Mouse (Mus musculus) embryonic facial prominence, embryonic 12.5 days (tissue): ENCODE measurements around the gene Slc41a2. TPM values are rescaled to one million over a fixed set of nuclear protein-coding genes. Genes with fewer than 3 reads are reported as not detected.

Source experiments
- ATAC-seq: fragments of 200-750 bp; cut with Nextera tagmentation; 2 replicates; pipeline ENCODE4 v1.8.0; 2017; ENCODE audit not compliant: insufficient number of reproducible peaks, insufficient read depth, low FRiP score, low TSS enrichment
- H3K27ac ChIP-seq: fragments of 300-500 bp; sonication (generic); 2 replicates; pipeline ENCODE4 v1.5.1; 2016; ENCODE audit warnings: mild to moderate bottlenecking
- H3K27me3 ChIP-seq: fragments of 300-500 bp; sonication (generic); 2 replicates; pipeline ENCODE4 v1.6.1; 2016; ENCODE audit warnings: mild to moderate bottlenecking, moderate library complexity
- H3K36me3 ChIP-seq: fragments of 300-500 bp; sonication (generic); 2 replicates; pipeline ENCODE4 v1.6.1; 2016; ENCODE audit warnings: mild to moderate bottlenecking
- H3K4me1 ChIP-seq: fragments of 300-500 bp; sonication (generic); 2 replicates; pipeline ENCODE4 v1.6.1; 2016
- H3K4me2 ChIP-seq: fragments of 300-500 bp; sonication (generic); replicated peaks from 2 replicates; pipeline ENCODE4 v1.6.1; 2016; ENCODE audit warnings: mild to moderate bottlenecking, moderate library complexity
- H3K4me3 ChIP-seq: fragments of 300-500 bp; sonication (generic); 2 replicates; pipeline ENCODE4 v1.5.1; 2016; ENCODE audit warnings: mild to moderate bottlenecking
- H3K9ac ChIP-seq: fragments of 300-500 bp; sonication (generic); 2 replicates; pipeline ENCODE4 v1.6.1; 2016; ENCODE audit warnings: mild to moderate bottlenecking, moderate library complexity
- H3K9me3 ChIP-seq: fragments of 300-500 bp; sonication (generic); 2 replicates; pipeline ENCODE4 v1.6.1; 2016; ENCODE audit warnings: mild to moderate bottlenecking, moderate library complexity
- WGBS: fragments of 180-500 bp; shearing (Covaris S2); methylation state at CpG from one replicate; pipeline ENCODE4 v1.1.7; 2016; 5-methylcytosine and 5-hydroxymethylcytosine counted together
- polyA plus RNA-seq: library from polyadenylated mRNA; unstranded; fragments of >200 nt; fragmentation: Nextera tagmentation; extraction: Ambion mirVana; gene quantifications from 2 replicates; pipeline ENCODE4 v1.2.1, GENCODE M21; 2016

The Slc41a2 gene
- polyA plus RNA-seq, 1 experiment from 2014 or later, result 1.3 TPM

DNA sequence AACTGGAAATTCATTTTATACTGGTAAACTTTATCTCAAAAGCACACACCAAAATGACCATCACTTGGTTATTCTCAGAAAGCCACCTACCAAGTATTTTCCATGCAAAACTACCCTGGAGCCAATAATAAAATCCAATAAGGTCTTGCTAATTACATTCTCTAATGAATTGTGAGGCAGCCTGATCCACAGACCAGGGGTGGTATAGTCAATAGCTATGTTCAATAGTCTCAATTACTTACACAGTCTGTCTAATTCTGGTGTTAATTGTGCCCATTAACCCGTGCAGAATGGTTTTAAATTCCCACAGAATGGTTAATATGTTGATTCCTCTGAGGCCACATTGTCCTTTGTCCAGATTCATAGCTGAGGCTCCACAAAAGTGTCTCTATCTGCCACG, 118.9 kb downstream of the Slc41a2 start:
- Histone ChIP-seq H3K27ac (no peak overlapping the region), H3K4me3 (no peak overlapping the region), H3K4me1 (peaks cover 9% of the 10 kb centered on the region), H3K9ac (no peak overlapping the region), H3K27me3 (no peaks in the 10 kb centered on the region), H3K36me3 (no peaks in the 10 kb centered on the region), H3K4me2 (no peak overlapping the region), H3K9me3 (no peaks in the 10 kb centered on the region)
- ATAC-seq, result no peak
- 57% methylated on average over 2 of the region's 2 CpGs for WGBS

DNA sequence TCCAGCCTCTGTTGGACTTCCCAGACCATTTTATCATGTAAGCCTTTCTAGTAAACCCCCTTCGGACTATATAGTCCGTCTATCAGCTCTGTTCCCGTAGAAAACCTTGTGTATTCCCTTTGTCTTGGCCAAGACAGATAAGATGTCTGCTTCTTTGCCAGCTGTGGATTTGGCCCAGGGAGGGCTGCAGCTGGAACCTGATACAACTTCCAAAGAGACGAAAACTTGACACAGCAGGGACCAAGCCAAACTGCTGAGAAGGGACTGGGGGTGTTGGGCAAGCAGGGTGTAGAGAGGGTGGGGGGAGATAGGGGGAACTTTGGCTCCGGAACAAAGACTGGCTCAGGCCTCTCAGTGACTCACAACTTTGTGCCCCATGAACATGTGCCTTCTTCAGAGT, 120.4 kb downstream of the Slc41a2 start:
- Histone ChIP-seq H3K27me3 (no peaks in the 10 kb centered on the region), H3K4me1 (peaks cover 10% of the 10 kb centered on the region), H3K9ac (no peak overlapping the region), H3K4me3 (no peak overlapping the region), H3K9me3 (no peaks in the 10 kb centered on the region), H3K27ac (no peak overlapping the region), H3K4me2 (no peak overlapping the region), H3K36me3 (no peaks in the 10 kb centered on the region)
- WGBS, result 55% methylated on average over 5 of the region's 5 CpGs
- no peak for ATAC-seq

DNA sequence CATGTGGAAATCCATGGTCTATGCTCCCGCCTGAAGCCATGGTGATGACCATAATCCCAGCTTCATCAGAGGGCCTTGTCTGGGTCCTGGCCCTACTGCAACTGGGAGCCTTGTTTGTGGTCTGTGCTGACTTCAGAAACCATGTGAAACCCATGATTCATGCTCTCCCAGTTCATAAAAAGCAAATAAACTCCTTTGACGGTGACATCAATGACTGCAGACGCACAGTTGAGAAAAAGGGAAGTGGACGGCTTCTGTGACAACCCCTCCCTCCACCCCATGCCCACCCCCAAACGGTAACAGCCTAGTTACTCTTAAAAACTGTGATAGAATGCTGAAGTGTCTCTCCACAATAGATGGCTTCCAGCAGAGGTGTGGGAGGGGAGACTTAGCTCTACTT, 122.1 kb downstream of the Slc41a2 start:
- Histone ChIP-seq H3K4me3 (no peak overlapping the region), H3K4me1 (peaks cover 13% of the 10 kb centered on the region), H3K4me2 (no peak overlapping the region), H3K36me3 (no peaks in the 10 kb centered on the region), H3K9ac (no peak overlapping the region), H3K27me3 (no peaks in the 10 kb centered on the region), H3K27ac (no peak overlapping the region), H3K9me3 (no peaks in the 10 kb centered on the region)
- 77% methylated on average over 5 of the region's 5 CpGs for WGBS
- no peak for ATAC-seq

DNA sequence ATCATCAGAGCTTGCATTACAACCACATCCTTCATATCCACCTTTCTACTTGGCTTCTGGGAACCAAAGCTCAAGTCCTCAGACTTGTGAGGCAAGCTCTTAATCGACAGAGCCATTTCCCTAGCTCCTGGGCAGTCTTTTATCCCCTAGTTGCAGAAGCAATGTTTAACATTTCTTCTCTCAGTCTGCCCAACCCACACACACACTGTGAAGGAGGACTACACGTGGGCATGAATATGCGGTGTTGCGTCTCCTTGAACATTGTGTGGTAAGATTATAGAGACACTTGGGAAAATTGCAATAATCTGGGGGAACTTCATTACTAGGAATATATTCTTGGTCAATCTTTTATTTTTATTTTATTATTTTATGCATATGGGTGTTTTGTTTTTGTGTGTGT, 125.1 kb downstream of the Slc41a2 start:
- no peak for ATAC-seq
- H3K4me3 ChIP-seq, result no peak overlapping the region
- peaks cover 17% of the 10 kb centered on the region for H3K4me1 ChIP-seq
- no peaks in the 10 kb centered on the region for H3K27me3 ChIP-seq
- no peaks in the 10 kb centered on the region for H3K36me3 ChIP-seq
- WGBS, result 91% methylated on average over 4 of the region's 4 CpGs
- no peak overlapping the region for H3K27ac ChIP-seq
- H3K9ac ChIP-seq, result no peak overlapping the region
- H3K9me3 ChIP-seq, result no peaks in the 10 kb centered on the region
- no peak overlapping the region for H3K4me2 ChIP-seq

DNA sequence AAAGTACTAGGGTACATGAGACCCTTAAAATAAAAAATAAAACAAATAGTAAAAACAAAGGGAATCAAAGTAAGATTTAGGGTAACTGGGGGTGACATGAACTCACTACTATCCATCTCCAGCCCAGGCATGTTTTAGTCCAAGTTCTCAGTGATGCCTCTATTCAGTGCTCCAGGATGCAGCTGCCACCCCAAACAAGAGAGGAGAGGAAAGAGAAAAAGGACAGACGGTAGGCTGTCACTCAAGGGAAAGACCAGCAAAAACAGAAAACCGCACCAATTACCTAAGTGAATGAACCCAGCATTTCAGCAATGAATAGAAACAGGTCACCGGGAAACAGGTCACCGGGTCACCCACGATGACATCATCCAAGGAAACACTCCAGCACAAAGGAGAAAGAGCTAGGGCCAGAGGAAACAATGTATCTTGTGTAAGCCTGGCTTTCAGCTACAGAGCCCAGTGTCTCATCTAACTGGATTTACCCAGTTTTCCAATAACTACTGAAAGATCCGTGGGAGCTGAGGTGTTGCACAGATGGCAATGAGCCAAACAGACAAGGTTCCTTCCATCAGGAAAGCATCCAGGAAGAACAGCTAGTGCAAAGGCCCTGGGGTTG, 126.6 kb downstream of the Slc41a2 start:
- H3K9ac ChIP-seq, result no peak overlapping the region
- no peak overlapping the region for H3K4me2 ChIP-seq
- no peak overlapping the region for H3K4me3 ChIP-seq
- WGBS, result 30% methylated on average over 6 of the region's 6 CpGs
- no peaks in the 10 kb centered on the region for H3K27me3 ChIP-seq
- no peak overlapping the region for H3K27ac ChIP-seq
- no peaks in the 10 kb centered on the region for H3K36me3 ChIP-seq
- H3K9me3 ChIP-seq, result no peaks in the 10 kb centered on the region
- H3K4me1 ChIP-seq, result peaks cover 9% of the 10 kb centered on the region
- no peak for ATAC-seq

DNA sequence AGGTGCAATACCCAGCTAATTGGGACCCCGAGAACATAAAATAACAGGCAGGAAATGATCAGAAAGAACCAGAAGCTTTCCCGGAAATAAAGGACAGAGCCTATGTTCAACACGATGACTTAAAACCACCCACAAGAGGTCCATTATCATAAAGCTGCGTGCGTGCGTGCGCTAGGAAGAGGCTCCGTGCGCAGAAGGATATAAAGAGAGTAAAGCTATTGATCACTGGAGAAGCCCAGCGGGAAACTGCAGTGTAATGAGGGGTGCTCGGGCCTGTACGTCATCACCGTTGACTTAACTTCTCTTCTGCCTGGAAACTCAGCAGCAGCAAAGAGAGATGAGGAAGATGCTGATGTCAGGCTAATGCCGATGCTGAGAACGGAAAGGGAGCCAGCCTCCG, 127.6 kb downstream of the Slc41a2 start:
- no peak overlapping the region for H3K9ac ChIP-seq
- H3K4me1 ChIP-seq, result peaks cover 9% of the 10 kb centered on the region
- H3K4me3 ChIP-seq, result no peak overlapping the region
- H3K4me2 ChIP-seq, result no peak overlapping the region
- no peak for ATAC-seq
- H3K36me3 ChIP-seq, result no peaks in the 10 kb centered on the region
- 74% methylated on average over 16 of the region's 16 CpGs for WGBS
- no peak overlapping the region for H3K27ac ChIP-seq
- H3K9me3 ChIP-seq, result no peaks in the 10 kb centered on the region
- no peaks in the 10 kb centered on the region for H3K27me3 ChIP-seq

DNA sequence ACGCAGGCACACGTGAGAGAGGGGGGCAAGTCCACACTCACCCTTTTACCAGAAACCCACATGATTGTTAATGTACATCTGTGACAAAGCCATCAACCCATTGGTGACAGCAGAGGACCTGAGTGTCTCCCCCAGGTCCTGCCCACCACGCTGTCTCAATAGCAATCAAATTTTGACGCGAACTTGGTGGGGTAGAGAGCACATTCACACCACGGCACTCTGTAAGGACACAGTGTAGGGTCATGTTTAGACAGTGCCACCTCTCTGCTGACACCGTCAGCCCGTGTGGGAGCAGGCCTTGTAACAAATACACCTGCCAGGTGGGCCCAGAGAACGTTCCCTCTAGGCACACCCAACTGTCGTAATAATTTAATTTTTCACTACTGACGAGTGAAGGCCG, 128.3 kb downstream of the Slc41a2 start:
- H3K36me3 ChIP-seq, result no peaks in the 10 kb centered on the region
- H3K27me3 ChIP-seq, result no peaks in the 10 kb centered on the region
- WGBS, result 62% methylated on average over 12 of the region's 12 CpGs
- no peak overlapping the region for H3K9ac ChIP-seq
- no peak overlapping the region for H3K27ac ChIP-seq
- ATAC-seq, result 0 out of 2 replicates have a peak, but pooled peaks have one; percentile 15
- H3K4me1 ChIP-seq, result peaks cover 9% of the 10 kb centered on the region
- no peak overlapping the region for H3K4me2 ChIP-seq
- no peaks in the 10 kb centered on the region for H3K9me3 ChIP-seq
- H3K4me3 ChIP-seq, result no peak overlapping the region

DNA sequence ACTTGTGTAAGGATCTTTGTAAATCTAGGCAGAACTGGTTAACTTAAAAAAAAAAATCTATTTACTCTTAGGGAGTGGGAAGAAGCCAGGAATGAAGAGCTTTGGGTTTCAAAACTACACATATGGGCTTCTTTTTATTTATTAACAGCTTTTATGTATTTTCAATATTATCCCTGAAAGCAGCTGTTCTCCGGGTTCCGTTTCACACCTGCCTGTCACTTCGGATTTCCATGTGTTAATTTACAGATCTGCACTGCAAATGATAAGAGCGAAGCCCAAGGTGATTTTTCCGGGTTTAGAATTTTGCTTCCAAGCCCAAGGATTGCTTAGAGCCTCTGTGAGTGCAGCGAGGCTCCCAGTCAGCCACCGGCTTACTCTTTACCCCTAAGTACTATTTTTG, 129.2 kb downstream of the Slc41a2 start:
- no peak overlapping the region for H3K9ac ChIP-seq
- no peak overlapping the region for H3K4me2 ChIP-seq
- H3K4me1 ChIP-seq, result peaks cover 9% of the 10 kb centered on the region
- H3K27me3 ChIP-seq, result no peaks in the 10 kb centered on the region
- H3K9me3 ChIP-seq, result no peaks in the 10 kb centered on the region
- H3K4me3 ChIP-seq, result no peak overlapping the region
- no peaks in the 10 kb centered on the region for H3K36me3 ChIP-seq
- H3K27ac ChIP-seq, result no peak overlapping the region
- WGBS, result 86% methylated on average over 7 of the region's 7 CpGs
- ATAC-seq, result no peak

DNA sequence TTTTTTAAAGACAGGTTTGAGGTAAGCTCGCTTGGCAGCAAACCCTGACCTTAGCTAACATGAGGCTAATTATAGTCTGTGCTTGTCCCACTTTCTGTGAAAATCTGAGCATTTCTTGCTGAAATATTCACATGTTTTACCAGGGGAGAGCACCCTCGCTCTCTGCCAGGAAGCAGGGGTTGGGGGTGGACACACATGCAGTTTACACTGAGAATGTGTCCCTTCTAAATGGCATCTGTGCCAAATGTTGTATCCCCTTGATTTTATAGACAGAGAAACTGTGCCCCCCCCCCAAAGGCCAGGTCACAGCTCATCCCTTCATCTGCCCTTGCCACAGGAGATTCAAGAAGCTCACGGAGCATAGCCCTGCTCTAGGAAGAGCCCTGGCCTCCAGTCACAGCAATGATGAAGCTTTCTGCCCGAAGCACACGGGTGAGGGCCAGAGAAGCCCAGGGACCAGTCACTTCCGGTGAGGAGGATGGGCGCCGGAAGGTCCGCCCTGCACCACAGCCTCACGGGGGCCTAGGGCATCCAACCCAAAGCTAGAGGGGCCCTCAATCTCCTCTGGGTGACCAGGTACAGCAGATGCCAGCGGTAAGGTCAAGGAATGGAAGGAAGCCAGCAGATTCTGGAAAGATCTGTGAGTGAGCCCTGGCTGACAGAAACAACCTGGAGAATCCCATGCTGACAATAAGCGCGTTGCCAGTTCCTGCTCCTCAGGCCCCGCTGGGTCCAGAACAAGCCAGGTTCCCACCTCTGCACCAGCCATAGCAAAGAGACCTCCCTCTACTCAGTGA, 134.6 kb downstream of the Slc41a2 start:
- Histone ChIP-seq H3K9me3 (no peaks in the 10 kb centered on the region), H3K4me3 (no peak overlapping the region), H3K27ac (no peak overlapping the region), H3K27me3 (no peaks in the 10 kb centered on the region), H3K9ac (no peak overlapping the region), H3K4me2 (no peak overlapping the region), H3K36me3 (no peaks in the 10 kb centered on the region), H3K4me1 (no peaks in the 10 kb centered on the region)
- no peak for ATAC-seq
- WGBS, result 86% methylated on average over 14 of the region's 14 CpGs

DNA sequence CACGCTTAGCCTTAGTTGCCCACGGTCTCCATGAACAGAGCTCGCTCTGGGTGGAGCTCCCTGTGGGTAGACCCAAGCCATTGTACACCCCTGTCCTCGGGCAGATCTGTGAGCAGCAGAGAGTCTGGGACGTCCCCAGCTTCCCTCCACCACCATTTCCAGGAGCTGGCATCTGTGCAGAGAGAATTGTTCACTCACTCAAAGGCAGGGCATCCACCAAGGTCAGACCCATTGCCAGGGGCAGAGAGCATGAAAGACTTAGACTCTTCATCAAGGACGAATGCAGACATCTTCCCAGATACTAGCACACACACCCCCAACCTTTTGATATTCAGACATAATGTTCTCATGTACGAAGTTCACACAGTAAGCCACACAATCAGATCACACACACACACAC, 136.2 kb downstream of the Slc41a2 start:
- Histone ChIP-seq H3K9ac (no peak overlapping the region), H3K4me1 (no peaks in the 10 kb centered on the region), H3K9me3 (no peaks in the 10 kb centered on the region), H3K4me3 (no peak overlapping the region), H3K27ac (no peak overlapping the region), H3K4me2 (no peak overlapping the region), H3K27me3 (no peaks in the 10 kb centered on the region), H3K36me3 (0 out of 2 replicates have a peak, but pooled peaks cover 2% of the 10 kb centered on the region)
- 85% methylated on average over 7 of the region's 7 CpGs for WGBS
- no peak for ATAC-seq

DNA sequence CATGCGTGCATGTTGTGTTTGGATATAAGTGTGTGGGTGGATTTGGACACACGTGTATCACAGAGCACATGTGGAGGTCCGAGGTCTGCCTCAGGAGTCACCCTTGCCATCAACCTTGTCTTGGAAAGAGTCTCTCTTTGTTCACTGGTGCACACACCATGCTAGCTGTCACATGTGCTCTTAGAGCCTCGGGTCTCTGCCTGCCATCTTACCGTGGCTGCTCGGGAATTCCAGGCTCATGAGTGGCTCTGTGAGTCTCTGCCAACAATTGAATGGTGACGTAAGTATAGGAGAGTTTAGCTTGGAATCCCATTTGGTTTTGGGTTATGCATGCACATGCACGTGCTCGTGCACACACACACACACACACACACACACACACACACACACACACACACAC, 138.4 kb downstream of the Slc41a2 start:
- WGBS, result 79% methylated on average over 9 of the region's 9 CpGs
- H3K4me2 ChIP-seq, result no peak overlapping the region
- H3K36me3 ChIP-seq, result 0 out of 2 replicates have a peak, but pooled peaks cover 2% of the 10 kb centered on the region
- no peak overlapping the region for H3K4me3 ChIP-seq
- H3K4me1 ChIP-seq, result no peaks in the 10 kb centered on the region
- no peak overlapping the region for H3K27ac ChIP-seq
- no peaks in the 10 kb centered on the region for H3K9me3 ChIP-seq
- H3K27me3 ChIP-seq, result no peaks in the 10 kb centered on the region
- no peak for ATAC-seq
- H3K9ac ChIP-seq, result no peak overlapping the region

DNA sequence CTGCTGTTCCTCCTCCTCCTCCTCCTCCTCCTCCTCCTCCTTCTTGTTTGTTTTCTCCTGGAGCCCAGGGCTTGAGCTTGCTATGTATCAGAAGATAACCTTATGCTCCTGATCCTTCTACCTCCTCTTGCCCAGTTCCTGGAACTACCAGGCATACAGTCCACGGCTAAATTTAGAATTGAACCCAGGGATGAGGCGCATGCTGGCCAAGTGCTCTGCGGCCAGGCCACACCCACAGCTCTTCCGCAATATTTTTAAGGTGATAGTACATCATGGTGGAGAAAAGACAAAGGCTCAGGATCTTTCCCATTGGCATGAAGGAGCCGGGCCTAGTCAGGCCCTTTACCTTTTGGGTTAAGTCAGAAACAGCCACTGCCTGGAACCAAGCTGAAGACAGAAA, 139.0 kb downstream of the Slc41a2 start:
- ATAC-seq, result no peak
- no peaks in the 10 kb centered on the region for H3K9me3 ChIP-seq
- H3K4me3 ChIP-seq, result no peak overlapping the region
- H3K27ac ChIP-seq, result no peak overlapping the region
- no peak overlapping the region for H3K9ac ChIP-seq
- H3K4me2 ChIP-seq, result no peak overlapping the region
- H3K27me3 ChIP-seq, result no peaks in the 10 kb centered on the region
- 0 out of 2 replicates have a peak, but pooled peaks cover 2% of the 10 kb centered on the region for H3K36me3 ChIP-seq
- H3K4me1 ChIP-seq, result no peaks in the 10 kb centered on the region
- WGBS, result 86% methylated on average over 5 of the region's 5 CpGs
